Mouse (Mus musculus) lung, adult 2 months (tissue): ENCODE measurements around the gene Olfr1402.

ENCODE experiments used
- CTCF ChIP-seq: fragments of 200-500 bp; IDR thresholded peaks from 2 replicates; pipeline ENCODE4 v1.5.1; 2011; ENCODE audit warnings: mild to moderate bottlenecking, low read length, control low read depth; ENCODE audit not compliant: insufficient read depth
- POLR2A ChIP-seq: fragments of 200-500 bp; IDR thresholded peaks from 2 replicates; pipeline ENCODE4 v1.6.1; 2011; ENCODE audit warnings: low read depth, mild to moderate bottlenecking, control low read depth, low read length, borderline replicate concordance; ENCODE audit errors: extremely low read depth

- TF ChIP-seq POLR2A: no peak
- no peak for TF ChIP-seq CTCF
Observed at GRCm38 (mm10) chr3:97370382-97370781, 51.4 kb downstream of the Olfr1402 start.
